Mouse (Mus musculus) thymus, postnatal 25 days (tissue): ENCODE measurements around the gene Pi4k2a.
A peak's percentile ranks its signal among the peaks of the same experiment; 100 is the strongest.

Experiments used
- DNase-seq: peaks from one replicate; pipeline ENCODE4 v3.0.0; 2022

Gene Pi4k2a

DNA sequence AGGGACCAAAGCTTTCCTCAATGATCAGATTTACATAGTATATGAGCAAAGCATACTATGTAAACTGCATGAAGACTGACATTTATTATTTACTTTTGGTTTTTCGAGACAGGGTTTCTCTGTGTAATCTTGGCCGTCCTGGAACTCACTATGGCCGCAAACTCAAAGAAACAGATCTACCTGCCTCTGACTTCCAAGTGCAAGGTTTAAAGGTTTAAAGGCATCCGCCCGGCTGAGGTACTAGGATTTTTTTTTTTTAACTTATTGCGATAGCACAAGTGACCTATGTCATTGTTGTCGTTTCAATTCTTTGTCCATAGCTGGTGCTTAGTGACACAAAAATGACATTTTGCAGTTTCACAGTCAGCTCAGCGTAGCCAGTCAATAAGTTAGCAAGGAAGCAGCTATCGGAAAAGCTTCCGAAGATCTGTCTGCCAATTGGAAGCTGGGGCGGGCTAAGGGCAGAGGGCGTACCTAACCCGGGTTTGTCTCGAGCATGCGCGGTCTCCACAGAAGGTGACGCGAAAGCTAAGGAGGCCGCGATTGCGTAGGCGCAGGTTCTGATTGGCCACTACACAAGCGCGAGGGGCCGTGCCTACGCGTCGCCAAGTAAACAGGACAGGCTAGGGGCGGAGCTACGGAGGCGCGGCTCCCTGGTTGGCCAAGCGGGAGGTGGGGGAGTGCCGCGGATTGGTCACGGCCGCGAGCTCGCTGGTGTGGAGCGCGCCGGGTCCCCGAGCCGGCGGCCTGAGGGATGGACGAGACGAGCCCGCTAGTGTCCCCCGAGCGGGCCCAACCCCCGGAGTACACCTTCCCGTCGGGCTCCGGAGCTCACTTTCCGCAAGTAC is at the start of gene Pi4k2a:
Pi4k2a (plus strand) TSS at position 723 of the 848 bp plus-strand sequence.
- DNase-seq = peak; percentile 98

DNA sequence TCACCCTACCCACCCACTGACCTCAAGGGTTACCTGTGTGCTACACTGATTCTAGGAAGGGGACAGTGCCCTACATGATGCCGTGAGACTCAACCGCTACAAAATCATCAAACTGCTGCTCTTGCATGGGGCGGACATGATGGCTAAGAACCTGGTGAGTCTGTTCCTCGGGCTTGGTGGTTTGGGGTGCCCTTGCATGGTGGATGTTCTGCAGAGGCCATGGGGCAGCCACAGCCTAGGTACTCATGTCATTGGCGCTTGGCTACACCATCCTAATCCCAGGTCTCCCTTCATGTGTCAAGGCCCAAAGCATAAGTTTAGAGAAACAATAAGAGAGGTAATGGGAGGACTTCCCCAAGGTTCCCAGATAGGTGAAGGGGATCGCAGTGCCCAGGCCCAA is 46.3 kb upstream of the Pi4k2a start:
- no peak for DNase-seq

DNA sequence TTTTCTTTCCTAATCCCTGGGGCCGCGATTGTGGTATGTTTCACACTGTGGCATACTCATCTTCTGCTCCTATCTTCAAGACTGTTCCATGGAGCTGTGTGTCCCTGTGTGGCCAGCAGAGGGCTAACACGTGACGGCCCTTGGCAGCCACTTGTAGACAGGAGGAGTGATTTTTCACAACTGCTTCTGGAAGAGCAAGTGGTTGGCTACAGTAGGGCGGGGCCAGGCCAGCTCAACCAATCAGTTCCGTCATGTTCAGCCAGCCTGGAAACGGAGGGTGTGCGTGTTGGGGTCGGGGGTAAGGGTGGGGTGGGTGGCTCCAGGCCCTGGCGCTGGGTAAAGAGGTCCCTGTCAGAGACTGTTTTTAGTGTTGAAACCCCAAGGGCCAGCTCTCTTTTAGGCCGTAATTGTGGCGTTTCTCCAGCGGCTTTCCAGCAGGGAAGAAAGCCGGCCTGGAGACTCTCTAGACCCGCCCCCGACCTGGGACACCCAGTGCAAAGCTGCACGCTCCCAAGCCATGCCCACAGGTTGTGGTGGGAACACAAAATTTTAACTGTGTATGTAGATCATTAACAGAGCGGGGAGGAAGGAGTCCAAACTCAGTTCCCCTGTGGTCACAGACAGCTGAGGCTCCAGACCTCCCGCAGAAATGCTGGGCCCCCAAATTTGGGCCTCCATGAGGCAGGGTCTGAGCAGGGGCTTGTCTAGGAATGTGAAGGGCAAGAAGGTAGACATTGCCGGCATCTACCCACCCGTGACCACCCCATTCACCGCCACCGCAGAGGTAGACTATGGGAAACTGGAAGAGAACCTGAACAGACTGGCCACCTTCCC is 44.8 kb upstream of the Pi4k2a start, which contains the start of gene Hoga1:
Hoga1 (plus strand) TSS at position 342 of the 834 bp plus-strand sequence.
- peak; percentile 63 for DNase-seq

DNA sequence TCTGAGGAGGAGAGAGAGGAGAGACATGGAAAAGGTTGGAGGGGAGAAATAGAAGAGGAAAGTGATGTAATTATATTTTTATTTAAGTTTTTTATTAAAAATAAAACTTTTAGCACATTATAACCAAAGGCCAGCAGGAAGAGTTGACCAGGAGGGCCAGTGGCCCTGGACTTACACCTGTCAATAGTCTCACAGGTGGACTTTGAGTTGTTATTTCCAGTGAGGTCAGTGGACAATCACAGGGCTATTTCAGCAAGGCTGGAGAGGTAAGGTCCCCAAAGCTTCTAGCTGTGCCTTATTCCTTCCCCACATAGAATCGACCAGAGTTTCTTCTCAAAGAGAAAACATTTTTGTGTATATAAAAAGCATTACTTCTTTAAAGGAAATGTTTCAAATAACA is 40.0 kb upstream of the Pi4k2a start:
- DNase-seq = no peak

DNA sequence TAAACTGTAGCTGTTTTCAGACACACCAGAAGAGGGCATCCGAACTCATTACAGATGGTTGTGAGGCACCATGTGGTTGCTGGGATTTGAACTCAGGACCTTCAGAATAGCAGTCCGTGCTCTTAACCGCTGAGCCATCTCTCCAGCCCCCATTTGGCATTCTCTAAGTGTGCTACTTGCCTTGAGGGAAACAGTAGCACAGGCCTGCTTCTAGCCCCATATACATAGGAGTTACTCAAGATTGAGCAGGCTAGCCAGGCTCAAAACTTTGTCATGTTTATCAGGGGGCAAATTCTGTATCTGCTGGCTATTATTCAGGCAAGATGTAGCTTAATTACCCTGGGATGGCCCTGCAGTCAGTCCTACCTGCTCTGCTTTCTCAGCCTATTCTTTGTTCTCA is 38.9 kb upstream of the Pi4k2a start:
- no peak for DNase-seq

DNA sequence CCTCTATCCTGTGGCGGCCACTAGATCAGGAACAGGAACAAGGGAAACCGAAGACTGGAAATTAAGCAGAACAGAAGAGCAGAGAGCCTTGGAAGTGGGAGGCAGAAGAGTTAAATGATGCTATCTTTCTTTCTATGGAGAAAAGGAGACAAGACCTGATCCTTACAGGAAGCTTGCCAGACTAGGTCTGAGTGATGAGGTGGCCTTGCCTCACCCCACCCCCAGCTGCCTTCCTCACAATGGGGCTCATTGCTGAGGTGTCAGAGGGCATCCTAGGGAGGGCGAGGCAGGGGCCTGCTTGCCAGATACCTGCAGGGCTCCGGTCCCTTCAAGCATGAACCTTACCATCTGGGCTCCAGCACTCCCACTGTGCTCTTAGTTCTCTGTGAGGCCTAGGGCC is 38.3 kb upstream of the Pi4k2a start, which contains the start of gene 4933411K16Rik:
4933411K16Rik (plus strand) TSS at position 301 of the 400 bp plus-strand sequence.
- DNase-seq = no peak

DNA sequence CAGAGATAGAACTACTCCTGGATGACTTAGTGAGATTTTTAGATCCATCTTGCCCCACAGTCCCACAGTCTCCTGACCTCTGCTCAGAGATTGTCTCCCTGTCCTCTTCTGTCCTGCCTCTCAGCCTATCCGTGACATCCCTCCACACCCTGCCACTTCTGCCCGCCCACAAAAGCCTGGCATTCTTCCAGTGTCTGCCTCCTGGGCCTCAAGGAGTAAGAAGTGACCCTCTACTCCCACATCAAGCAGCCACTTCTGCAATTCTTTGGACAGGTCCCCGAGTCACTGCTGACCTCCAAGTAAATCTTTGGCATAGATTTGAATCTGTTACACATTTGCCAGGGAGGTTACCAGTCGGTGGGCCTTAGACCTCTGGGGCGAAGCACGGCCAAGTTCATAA is 36.0 kb upstream of the Pi4k2a start:
- no peak for DNase-seq

DNA sequence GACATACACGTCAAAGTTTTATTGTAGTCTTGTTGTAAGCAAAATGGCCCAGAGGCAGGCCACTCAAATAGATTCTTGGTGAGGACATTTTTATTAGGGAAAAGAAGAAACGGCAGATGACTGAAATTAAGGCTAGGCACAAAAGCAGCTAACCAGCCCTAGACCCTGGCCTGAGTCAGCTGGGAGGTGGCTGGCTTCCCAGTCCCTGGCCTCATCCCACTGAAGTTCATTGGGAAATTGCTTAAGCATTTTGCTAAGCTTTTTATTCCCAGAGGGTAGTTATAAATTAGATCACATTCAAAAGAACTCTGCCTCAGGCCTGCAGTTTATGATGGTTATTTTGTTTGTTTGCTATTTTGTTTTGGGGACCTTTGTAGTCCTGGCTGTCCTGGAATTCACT is 34.4 kb upstream of the Pi4k2a start:
- DNase-seq = no peak

DNA sequence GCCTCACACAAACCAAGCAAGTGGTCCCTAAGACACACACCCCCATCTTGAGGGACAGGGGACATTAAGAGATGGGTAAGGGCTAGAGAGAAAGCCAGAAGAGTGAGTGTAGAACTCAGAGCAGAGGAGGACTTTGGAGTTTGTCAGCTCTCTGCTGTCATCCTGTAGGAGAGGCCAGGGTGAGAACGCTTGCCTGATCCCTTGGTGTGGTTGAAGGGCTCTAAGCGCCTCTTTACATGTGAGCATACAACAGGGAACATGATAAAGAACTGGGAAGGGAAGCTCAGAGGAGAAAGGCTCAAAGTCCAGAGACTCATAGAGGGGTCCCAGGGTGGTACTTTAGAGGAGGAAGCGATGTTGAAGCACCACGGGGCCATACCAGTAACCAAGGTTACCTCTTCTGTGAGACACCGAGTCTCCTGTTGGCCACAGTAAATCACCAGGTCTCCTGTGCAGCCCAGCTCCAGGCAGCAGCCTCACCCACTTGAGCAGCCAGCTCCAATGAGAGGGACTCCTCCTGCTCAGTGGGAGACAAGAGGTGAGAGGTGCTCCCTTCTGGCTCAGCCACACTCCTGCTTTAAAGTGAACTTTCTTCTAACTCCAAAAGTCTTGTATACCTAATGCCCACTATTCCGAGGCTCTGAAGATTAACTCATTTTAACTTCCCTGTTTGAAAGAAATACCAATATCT is 33.4 kb upstream of the Pi4k2a start:
- no peak for DNase-seq

DNA sequence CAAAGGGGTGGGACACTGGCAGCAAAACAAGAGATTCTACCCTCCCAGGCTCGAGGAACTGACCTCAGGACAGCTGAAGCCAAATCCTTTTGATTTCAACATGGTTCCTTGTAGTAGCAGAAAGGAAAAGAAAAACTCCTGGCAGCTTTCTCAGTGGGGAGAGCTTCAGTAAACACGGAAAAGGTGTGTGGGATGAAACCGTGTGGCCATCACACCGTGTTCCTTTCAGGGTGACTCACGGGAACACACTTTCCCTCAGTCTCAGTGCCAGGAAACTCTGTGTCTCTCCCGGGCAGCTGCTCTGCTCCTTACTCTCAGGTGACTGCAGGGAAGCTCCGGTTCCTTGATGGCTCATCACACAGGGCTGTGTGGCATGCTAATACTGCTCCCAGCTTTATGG is 31.8 kb upstream of the Pi4k2a start:
- no peak for DNase-seq

DNA sequence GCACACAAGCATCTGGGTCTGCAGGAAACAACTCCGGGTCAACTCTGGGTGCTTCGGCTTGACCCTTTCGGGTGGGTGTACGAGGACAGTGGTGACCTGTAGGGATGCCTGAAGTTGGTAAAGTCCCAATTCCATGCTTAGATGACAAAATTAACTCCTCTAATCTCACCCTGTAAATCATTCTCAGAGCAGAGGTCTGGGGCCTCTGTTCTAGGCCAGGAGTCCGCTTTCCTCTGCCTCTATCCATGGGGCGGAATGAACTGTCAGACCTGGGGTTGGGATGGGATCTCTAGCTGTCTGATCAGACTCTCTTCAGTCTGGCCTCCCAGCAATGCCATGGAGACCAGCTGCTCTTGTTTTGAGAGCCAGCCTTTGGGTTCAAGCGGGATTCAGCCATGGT is 28.8 kb upstream of the Pi4k2a start:
- no peak for DNase-seq

DNA sequence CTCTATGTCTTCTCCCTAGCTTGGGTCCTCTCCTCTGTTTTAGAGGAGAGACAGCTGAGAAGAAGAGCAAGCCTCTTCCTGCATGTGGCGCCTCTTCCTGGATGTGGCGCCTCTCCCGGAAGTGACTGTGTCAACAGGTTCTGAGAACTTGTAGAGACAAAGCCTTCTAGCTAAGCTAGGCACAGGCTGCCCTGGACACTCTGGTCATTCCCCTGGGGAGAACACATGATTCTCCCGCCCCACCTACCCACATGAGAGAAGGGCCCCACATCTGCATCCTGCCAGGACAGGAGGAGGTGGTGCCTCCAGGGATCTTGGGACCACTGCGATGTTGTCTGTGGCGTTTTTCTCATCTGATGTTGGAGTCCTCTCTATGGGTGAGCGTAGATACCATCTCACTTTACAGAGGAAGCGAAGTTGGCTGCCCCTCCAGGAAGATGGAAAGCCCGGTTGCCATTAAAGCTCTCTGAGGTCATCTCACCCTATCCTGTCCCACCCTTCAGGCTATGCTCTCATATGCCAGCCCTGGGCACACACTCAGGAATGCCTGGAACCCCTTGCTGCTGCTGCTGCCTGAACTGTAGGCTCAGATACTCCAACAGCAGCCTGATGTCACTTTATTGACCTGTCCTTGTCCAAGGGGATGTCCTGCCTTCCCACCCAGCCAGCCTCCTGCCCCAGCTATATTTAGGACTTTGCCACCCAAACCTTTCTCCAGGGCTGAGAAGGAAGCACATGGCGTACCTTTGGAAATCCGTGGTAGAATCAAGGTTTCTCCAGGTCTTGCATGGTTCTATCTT is 21.6 kb upstream of the Pi4k2a start:
- no peak for DNase-seq

DNA sequence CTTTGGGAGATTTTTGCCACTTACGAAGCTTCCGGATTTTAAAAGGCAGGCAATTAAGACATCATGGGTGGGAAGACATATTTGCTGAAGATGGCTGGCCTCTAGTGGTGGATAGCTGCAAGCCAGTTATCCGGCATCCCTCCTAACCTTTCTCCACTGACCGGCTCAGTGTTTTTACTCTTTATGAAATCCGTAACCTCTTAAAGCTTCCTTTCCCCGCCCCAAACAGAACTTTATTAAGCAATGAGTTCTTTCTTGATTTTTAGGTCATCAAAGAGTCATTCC is 21.1 kb upstream of the Pi4k2a start:
- no peak for DNase-seq

DNA sequence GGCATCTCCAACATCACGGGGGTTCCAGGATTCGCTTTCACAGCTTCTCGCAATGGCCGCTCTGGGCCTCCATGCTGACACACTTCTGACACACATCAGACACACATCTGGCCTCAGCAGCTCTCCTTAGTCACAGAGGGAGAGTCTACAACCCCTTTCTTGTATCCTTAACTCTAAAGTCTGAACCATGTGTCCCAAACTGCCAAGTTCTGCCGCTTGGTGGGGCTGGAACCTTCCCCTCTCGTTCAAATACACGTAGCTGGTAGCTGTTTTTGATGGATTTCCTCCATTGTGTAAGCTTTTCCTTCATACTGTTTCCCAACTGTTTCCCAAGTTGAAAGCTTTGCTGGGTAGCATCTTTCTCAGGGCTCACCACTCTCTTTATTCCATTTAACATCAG is 19.0 kb upstream of the Pi4k2a start:
- no peak for DNase-seq

DNA sequence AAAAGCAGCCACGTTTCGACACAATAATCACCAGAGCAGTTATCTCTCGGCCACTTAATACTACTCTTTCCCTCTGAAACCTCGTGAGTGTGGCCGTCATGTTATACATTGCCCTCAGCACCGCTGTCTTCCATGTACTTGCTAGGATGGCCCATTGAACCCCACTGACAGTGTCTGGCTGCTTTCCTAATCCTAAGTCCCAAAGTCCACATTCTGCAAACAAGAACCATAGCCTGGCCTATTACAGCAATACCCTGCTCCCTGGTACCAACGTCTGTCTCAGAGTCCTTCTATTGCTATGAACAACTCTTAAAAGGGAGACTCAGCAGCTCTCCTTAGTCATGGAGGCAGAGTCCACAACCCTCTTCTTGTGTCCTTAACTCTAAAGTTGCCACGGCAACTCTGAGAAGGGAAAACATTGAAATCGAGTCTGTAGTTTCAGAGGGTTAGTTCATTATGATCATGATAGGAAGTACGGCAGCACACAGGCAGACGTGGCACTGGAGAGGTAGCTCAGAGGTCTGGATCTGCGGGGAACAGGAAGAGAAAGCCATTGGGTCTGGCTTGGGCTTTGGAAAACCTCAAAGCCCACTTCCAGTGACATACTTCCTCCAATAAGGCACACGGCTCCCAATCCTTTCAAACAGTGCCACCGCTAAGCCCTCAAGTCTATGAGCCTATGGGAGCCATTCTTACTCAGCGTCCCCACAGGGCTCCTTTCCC is 18.2 kb upstream of the Pi4k2a start:
- DNase-seq = no peak

DNA sequence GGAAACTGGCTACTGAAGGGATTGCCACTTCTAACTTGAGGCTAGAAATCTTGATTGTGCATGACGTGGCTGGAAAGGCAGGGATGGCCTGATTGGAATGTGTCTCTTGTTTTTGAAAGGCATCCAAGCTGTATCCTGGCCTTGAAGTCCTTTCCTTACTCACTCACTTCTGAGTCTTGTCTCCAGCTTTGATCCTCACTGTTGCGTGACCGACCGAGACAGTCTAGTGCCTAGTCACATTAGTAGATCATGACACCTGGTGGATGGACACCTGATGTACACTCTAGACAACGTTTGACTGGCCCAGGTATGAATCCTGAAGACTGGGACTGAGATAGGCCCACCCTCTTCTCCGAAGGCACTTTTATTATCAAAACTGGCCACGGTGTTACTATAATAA is 17.5 kb upstream of the Pi4k2a start:
- no peak for DNase-seq

DNA sequence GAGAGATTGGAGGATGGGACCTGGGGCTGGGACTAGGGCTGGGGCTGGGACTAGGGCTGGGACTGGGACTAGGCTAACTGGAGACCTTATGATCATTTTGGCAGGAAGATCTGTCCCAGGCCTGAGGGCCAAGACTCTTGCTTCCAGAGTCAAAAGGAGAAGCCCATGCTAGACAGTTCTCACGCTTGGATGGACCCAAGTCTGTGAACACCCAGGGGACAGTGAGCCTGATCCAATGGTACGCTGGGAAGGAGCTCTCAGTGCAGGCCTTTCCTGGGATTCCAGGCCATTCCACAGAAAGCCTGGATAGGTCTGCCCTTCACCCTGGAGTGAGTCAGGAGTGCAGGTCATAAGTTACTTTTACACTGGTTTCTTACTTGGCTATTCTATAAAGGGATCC is 15.2 kb upstream of the Pi4k2a start:
- DNase-seq = no peak

DNA sequence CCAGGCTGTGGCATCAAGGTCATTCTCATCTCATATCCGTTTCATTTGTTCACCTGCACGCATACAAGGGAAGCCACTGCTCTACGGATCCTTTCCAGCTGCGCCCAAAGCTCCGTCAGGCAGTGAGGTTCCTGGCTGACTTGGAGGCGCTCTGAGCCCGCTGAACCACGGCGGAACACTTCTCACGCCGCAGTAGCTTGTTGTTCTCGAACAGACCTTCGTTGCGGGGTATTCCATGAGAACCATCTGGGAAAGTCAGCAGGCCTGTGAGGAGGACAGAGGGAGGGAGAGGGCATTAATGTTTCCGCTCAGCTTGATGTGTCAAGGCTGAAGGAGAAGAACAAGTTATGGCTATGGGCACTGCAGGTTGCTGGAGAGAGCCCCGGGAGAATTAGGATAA is 14.3 kb upstream of the Pi4k2a start:
- no peak for DNase-seq

DNA sequence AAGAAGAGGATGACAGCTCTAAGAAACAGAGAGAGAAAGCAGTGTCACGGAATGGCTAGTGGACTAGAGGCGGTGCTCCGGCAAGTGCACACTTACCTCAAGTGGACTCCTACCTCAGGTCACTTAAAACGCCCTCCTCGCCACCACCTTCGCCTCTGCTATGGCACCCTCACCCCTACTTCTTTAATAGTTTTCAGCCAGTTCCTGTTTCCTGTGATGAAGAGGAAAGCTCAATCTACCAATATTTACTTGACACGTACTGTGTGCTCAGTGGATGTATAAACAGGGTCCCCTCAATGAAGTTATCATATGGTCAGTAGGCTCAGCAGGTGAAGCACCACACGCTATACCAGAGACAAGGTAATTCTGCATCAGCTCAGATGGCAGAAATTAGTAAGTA is 11.7 kb upstream of the Pi4k2a start:
- DNase-seq = no peak

DNA sequence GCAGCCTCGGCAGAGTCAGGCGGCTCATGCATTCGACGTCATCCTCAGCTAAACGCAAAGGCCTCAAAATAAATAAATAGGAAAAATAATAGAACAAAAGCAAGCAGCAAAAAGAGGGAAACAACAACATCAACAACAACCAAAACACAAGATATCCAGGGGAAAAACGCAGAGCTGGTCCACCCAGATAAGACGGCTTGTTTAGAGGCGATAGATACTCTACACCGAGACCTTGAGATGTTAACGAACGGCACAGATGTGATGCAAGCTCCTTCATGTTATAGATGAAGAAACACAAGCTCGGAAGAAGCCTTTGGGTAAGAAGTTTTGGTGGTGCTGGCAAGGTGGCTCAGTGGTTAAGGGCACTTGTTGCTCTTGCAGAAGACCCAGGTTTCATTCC is 11.3 kb upstream of the Pi4k2a start:
- DNase-seq = no peak

DNA sequence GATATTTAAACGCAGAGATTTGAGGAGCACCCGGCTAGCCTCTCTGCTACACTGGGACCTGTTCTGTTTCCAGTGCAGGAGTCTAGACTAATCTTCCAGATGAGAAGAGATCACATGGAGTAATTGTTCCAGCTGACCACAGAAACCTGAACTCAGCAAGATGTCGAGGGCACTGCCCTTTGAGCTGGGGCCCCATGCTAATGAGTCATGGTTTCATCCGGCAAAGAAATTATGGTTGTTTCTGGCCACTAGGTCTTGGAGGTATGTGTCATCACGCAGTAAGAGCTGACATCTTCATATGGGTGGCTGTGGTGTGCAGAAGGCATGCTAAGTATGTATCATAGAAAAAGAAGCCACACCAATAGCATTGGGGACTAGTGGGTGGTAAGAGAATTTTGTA is 10.3 kb upstream of the Pi4k2a start:
- DNase-seq = no peak

DNA sequence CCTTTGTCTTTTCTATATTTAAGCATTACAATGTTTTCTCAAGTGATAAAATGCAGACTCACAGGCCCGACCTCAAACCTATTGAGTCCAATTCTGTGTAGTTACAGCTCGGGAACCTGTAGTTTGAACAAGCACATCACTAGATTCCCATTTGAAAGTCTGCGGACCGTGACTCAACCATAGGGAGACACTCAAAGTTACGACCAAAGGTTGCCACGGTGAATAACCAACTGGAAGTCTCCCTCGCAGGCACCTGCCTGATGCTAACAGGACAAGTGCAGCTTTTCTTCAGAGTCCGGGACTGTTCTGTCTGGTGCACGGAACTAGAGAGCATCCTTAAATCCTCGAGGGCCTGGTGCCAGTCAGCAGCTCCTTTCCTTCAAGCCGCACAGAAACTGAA is 9.8 kb upstream of the Pi4k2a start:
- DNase-seq = no peak
